Mouse (Mus musculus) layer of hippocampus, adult 18-20 months (tissue): ENCODE results near the gene 5031439G07Rik. TPM values are rescaled to one million over a fixed set of nuclear protein-coding genes. Genes with fewer than 3 reads are reported as not detected.

Experiments used
- microRNA-seq, 2 experiments: library from miRNA; unstranded; fragments of <30 nt; microRNA quantifications; one replicate each; pipeline ENCODE4 v1.2.0; 2021
- total RNA-seq, 2 experiments: library from RNA; stranded (reverse); gene quantifications; 2 replicates each; pipeline ENCODE4 v1.2.3; 2021

The 5031439G07Rik gene
- total RNA-seq, 2 experiments from 2014 or later, result 97.0 to 102 TPM

Small RNA genes lying within 50 kb of the gene (microRNA-seq; reads per million reads assigned to microRNA genes)
- 889 to 1,124 reads per million in 2 experiments for gene Mir1249

Other genes starting within 250 kb of the 5031439G07Rik start
- gene Phf21b, start 132.5 kb downstream of the 5031439G07Rik start, total RNA-seq, result 10 to 100 TPM in 1 of 2 experiments, 1 to 10 TPM in 1; 9.9 to 11.1 TPM
- gene Gm29666, start 68.5 kb downstream of the 5031439G07Rik start, total RNA-seq, result 1 to 10 TPM; 1.0 to 1.1 TPM
- 10 to 100 TPM; 35.3 to 37.9 TPM for gene Nup50, start 65.1 kb downstream of the 5031439G07Rik start, total RNA-seq
- gene Upk3a, start 28.6 kb upstream of the 5031439G07Rik start, total RNA-seq, result under 1 TPM in 1 of 2 experiments, not detected in 1; 0.40 TPM
- 10 to 100 TPM; 29.9 to 35.2 TPM for gene Fam118a, start 40.4 kb upstream of the 5031439G07Rik start, total RNA-seq
- under 1 TPM in 1 of 2 experiments, not detected in 1; 0.08 TPM for gene Smc1b, start 143.4 kb upstream of the 5031439G07Rik start, total RNA-seq
- gene Ribc2, start 143.5 kb upstream of the 5031439G07Rik start, total RNA-seq, result under 1 TPM; 0.30 TPM
- gene Fbln1, start 217.4 kb upstream of the 5031439G07Rik start, total RNA-seq, result 10 to 100 TPM; 13.8 to 15.4 TPM